Mouse (Mus musculus) liver, embryonic 14.5 days (tissue): Measurements from ENCODE around the gene Sgo2b. TPM values are rescaled to one million over a fixed set of nuclear protein-coding genes. Genes with fewer than 3 reads are reported as not detected.

Experiments
- ATAC-seq: fragments of 200-750 bp; cut with Nextera tagmentation; 2 replicates; pipeline ENCODE4 v1.8.0; 2017; ENCODE audit warnings: moderate number of reproducible peaks, mild to moderate bottlenecking, moderate library complexity; ENCODE audit not compliant: insufficient read depth
- DNase-seq, 3 experiments: peaks; one replicate each; pipeline ENCODE4 v3.0.0-alpha.2; 2012 to 2013; ENCODE audit warnings: low read depth in 3 of 3, low spot score in 3 of 3
- H3K27ac ChIP-seq: fragments of 300-500 bp; sonication (generic); 2 replicates; pipeline ENCODE4 v1.5.1; 2014; ENCODE audit warnings: moderate library complexity, mild to moderate bottlenecking, control low read depth, inconsistent platforms
- H3K27me3 ChIP-seq: fragments of 300-500 bp; sonication (generic); 2 replicates; pipeline ENCODE4 v1.6.1; 2014; ENCODE audit warnings: mild to moderate bottlenecking, low read length, moderate library complexity; ENCODE audit not compliant: control insufficient read depth, insufficient read depth
- H3K36me3 ChIP-seq: fragments of 300-500 bp; sonication (generic); replicated peaks from 2 replicates; pipeline ENCODE4 v1.6.1; 2014; ENCODE audit warnings: low read depth; ENCODE audit not compliant: control insufficient read depth, insufficient read depth
- H3K4me1 ChIP-seq, 2 experiments: fragments of 200-500 bp in 1 of 2; fragments of 300-500 bp in 1 of 2; sonication (generic) in 1 of 2; replicated peaks; 2 replicates each; pipeline ENCODE4 v1.6.1; 2012 to 2014; ENCODE audit warnings: antibody characterized with exemption in 1 of 2, inconsistent platforms in 1 of 2, low read length in 1 of 2; ENCODE audit not compliant: control insufficient read depth in 2 of 2, insufficient read depth in 2 of 2
- H3K4me2 ChIP-seq: fragments of 300-500 bp; sonication (generic); 2 replicates; pipeline ENCODE4 v1.6.1; 2014; ENCODE audit warnings: low read depth, mild to moderate bottlenecking, control low read depth, moderate library complexity
- H3K4me3 ChIP-seq, 2 experiments: fragments of 200-500 bp in 1 of 2; fragments of 300-500 bp in 1 of 2; sonication (generic) in 1 of 2; 2 replicates each; pipeline ENCODE4 v1.5.1; 2012 to 2014; ENCODE audit warnings: low read depth in 2 of 2, low read length in 2 of 2, mild to moderate bottlenecking in 2 of 2, control low read depth in 1 of 2, inconsistent platforms in 1 of 2, moderate library complexity in 1 of 2; ENCODE audit not compliant: insufficient read depth in 1 of 2
- H3K9ac ChIP-seq: fragments of 300-500 bp; sonication (generic); replicated peaks from 2 replicates; pipeline ENCODE4 v1.6.1; 2014; ENCODE audit warnings: mild to moderate bottlenecking, control low read depth, moderate library complexity
- H3K9me3 ChIP-seq: fragments of 300-500 bp; sonication (generic); 2 replicates; pipeline ENCODE4 v1.6.1; 2016; ENCODE audit warnings: low read length, mixed read lengths; ENCODE audit not compliant: control insufficient read depth
- CTCF ChIP-seq: IDR thresholded peaks from 2 replicates; pipeline ENCODE4 v1.5.1; 2016; ENCODE audit warnings: antibody characterized with exemption, low read depth, control low read depth
- EP300 ChIP-seq: IDR thresholded peaks from 2 replicates; pipeline ENCODE4 v1.6.1; 2016; ENCODE audit warnings: antibody characterized with exemption, low read depth
- WGBS: fragments of 180-500 bp; shearing (Covaris S2); extraction: QIAGEN DNeasy Blood & Tissue Kit; methylation state at CpG from one replicate; pipeline ENCODE4 v1.1.7; 2014; ENCODE audit not compliant: insufficient replicate concordance; 5-methylcytosine and 5-hydroxymethylcytosine counted together
- polyA plus RNA-seq, 2 experiments: library from polyadenylated mRNA; depleted of rRNA in 1 of 2; stranded (reverse) in 1 of 2; unstranded in 1 of 2; fragments of >200 nt; fragmentation: Nextera tagmentation in 1 of 2; extraction: Ambion mirVana in 1 of 2; gene quantifications; 2 replicates each; pipeline versions ENCODE4 v1.2.1 to v1.2.3; 2012 to 2014

Sgo2b gene
- polyA plus RNA-seq, 2 experiments = not detected

- no peak overlapping the region for H3K4me2 ChIP-seq
- TF ChIP-seq CTCF (no peak), EP300 (no peak)
- no peak overlapping the region for H3K27ac ChIP-seq
- no peak for DNase-seq
- no peaks in the 10 kb centered on the region for H3K27me3 ChIP-seq
- no peak overlapping the region for H3K4me3 ChIP-seq
- ATAC-seq = no peak
- no peaks in the 10 kb centered on the region for H3K4me1 ChIP-seq
- H3K36me3 ChIP-seq = no peaks in the 10 kb centered on the region
- H3K9me3 ChIP-seq = no peaks in the 10 kb centered on the region
- H3K9ac ChIP-seq = no peak overlapping the region
- 51% methylated on average over 3 of the region's 3 CpGs for WGBS
Observed at GRCm38 (mm10) chr8:63929301-63930097, 22.5 kb downstream of the Sgo2b start.

GRCm38 (mm10) chr8:63921257-63921960 is 30.6 kb downstream of the Sgo2b start:
- 42% methylated on average over 4 of the region's 4 CpGs for WGBS
- no peak for TF ChIP-seq EP300
- TF ChIP-seq CTCF = no peak
- no peaks in the 10 kb centered on the region for H3K27me3 ChIP-seq
- H3K36me3 ChIP-seq = no peaks in the 10 kb centered on the region
- H3K9ac ChIP-seq = no peak overlapping the region
- no peaks in the 10 kb centered on the region for H3K9me3 ChIP-seq
- ATAC-seq = no peak
- DNase-seq = no peak
- no peak overlapping the region for H3K4me3 ChIP-seq
- H3K4me2 ChIP-seq = no peak overlapping the region
- H3K27ac ChIP-seq = no peak overlapping the region
- no peaks in the 10 kb centered on the region for H3K4me1 ChIP-seq

GRCm38 (mm10) chr8:63895096-63895495 is 57.0 kb downstream of the Sgo2b start:
- Histone ChIP-seq H3K9ac (no peak overlapping the region), H3K27ac (no peak overlapping the region)

GRCm38 (mm10) chr8:63878353-63878752 is 73.7 kb downstream of the Sgo2b start:
- Histone ChIP-seq H3K4me3 (no peak overlapping the region), H3K27me3 (no peaks in the 10 kb centered on the region), H3K4me2 (no peak overlapping the region), H3K27ac (no peak overlapping the region), H3K9me3 (no peaks in the 10 kb centered on the region), H3K9ac (no peak overlapping the region), H3K36me3 (no peaks in the 10 kb centered on the region), H3K4me1 (no peaks in the 10 kb centered on the region)
- no peak for ATAC-seq
- TF ChIP-seq EP300 = no peak
- no peak for TF ChIP-seq CTCF
- DNase-seq = no peak
- WGBS = 57% methylated on average over 4 of the region's 4 CpGs

More at GRCm38 (mm10) chr8:63895096-63895495, 57.0 kb downstream of the Sgo2b start:
- DNase-seq (no peak), ATAC-seq (no peak)
- Histone ChIP-seq H3K4me3 (no peak overlapping the region), H3K9me3 (no peaks in the 10 kb centered on the region), H3K27me3 (no peaks in the 10 kb centered on the region), H3K4me2 (no peak overlapping the region), H3K36me3 (no peaks in the 10 kb centered on the region), H3K4me1 (no peaks in the 10 kb centered on the region)
- no peak for TF ChIP-seq CTCF
- TF ChIP-seq EP300 = no peak
- WGBS = 34% methylated on average over 2 of the region's 2 CpGs

GRCm38 (mm10) chr8:63877393-63877792 is 74.7 kb downstream of the Sgo2b start:
- 12% methylated on average over 6 of the region's 6 CpGs for WGBS
- H3K4me1 ChIP-seq = no peaks in the 10 kb centered on the region
- ATAC-seq (no peak), DNase-seq (peak in 2 of 3 experiments; percentile 4 to 13)
- no peak overlapping the region for H3K9ac ChIP-seq
- H3K36me3 ChIP-seq = no peaks in the 10 kb centered on the region
- no peaks in the 10 kb centered on the region for H3K27me3 ChIP-seq
- peak; percentile 50 for TF ChIP-seq CTCF
- no peak for TF ChIP-seq EP300
- no peak overlapping the region for H3K4me3 ChIP-seq
- no peaks in the 10 kb centered on the region for H3K9me3 ChIP-seq
- H3K4me2 ChIP-seq = no peak overlapping the region
- H3K27ac ChIP-seq = no peak overlapping the region
